Mouse (Mus musculus) thymus, postnatal 36 days (tissue): ENCODE data around the gene Tmeff1.
"Not testable (repeated sequence)": the region's sequence is repeated elsewhere in the genome, so short reads cannot be mapped to it uniquely, and the experiment has no call there.

Experiments used
- DNase-seq, 2 experiments: peaks; one replicate each; pipeline ENCODE4 v3.0.0; 2022; ENCODE audit warnings: mixed read lengths in 2 of 2

Tmeff1 gene

DNA sequence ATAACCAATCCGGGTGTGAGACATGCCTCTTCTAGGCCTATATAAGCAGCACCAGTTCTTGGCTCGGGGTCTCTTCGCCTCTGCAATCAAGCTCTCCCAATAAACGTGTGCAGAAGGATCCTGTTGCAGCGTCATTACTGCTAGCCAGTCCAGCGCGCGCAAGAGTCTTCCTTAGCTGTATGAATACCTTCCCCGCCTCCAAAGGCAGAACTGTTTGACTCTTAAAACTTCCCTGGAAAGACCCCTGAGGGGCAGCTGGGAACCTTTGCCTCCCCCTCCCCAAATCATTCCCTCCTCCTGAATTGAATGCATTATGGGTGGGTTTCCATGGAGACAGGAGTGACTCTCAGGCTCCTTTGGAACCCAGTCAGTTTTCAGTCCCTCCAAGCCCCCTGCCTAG is 93.8 kb downstream of the Tmeff1 start:
- no peak for DNase-seq

DNA sequence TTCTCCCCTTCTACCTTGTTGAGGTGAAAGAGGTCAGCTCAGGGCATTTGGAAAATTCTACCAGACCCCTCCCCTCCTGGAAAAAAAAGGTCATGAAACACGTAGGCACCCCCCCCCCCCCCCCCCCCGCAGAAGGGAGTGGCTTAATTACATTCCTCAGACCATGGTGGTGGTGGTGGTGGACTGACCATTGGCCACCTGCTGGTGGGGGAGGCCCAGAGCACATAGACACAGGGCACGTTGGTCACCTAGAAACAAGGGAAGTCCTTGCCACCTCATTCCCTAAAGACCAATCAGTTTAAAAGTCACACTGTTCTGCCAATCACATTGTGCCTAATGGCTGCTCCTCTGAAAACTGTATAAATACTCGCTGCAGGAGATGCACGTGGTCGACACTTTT is 94.8 kb downstream of the Tmeff1 start:
- DNase-seq, result not testable (repeated sequence)

DNA sequence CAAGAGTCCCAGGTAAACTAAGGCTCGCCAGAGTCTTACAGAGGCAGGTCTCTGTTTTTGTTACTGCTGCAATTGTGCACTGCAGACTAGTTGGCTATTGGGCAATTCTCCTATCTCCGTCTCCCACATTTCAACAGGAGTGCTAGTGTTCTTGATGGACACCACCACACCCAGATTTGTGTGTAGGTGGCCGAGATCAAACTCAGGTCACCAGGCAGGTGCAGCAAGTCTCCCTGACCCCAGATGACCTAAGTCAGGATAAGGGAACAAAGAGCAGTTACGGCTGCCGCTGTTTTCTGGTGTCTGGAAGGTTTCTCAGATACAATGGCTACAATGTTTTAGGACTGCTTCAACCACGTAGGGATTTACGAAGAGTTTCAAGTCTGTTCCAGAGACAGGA is 95.2 kb downstream of the Tmeff1 start:
- DNase-seq, result no peak

DNA sequence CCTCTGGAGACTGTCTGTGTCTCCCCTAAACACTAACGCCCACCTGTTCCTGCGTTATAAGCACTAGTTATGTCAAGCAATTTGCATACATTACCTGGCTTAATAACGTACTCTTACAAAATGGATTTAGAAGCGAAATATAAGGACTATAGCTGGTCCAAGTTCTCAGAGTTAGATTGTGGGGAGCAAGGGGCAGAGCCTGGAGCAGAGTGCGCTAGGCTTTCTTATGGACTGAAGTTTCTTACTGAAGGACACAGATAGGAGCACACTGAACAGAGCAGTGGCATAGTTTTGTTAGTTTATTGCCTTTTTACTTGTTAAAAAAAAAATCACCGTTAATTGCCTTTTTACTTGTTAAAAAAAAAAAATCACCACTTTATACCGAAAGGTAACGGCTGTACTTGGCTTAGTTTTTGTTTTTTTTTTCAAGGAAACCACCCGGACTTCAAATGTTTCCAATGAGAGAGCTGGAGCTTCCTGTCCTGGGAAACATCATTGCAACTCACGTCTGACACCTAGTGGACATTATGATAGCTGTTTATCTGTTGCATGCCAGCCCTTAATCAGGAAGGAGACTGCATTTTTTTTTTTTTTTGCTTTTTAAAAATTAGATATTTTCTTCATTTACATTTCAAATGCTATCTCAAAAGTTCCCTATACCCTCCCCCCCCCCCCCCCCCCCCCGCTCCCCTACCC is 95.8 kb downstream of the Tmeff1 start:
- no peak for DNase-seq

DNA sequence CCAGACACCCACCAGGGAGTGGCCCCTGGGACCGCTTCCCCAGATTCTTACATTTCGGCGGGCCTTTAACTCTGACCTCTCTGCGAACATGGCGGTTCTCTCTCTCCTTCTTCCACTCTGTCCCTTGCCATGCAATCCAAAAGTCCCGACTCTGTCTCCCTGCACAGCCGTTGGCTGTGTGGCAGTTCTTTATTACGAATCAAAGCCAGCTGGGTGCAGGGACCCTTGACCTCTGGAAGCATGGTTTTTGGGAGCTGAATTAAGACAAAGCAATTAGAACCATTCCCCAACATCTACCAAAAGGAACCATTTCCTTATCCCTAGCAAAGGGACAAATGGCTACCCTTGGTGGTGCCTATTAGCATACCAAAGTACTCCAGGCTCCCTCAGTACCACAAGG is 98.2 kb downstream of the Tmeff1 start:
- no peak for DNase-seq

DNA sequence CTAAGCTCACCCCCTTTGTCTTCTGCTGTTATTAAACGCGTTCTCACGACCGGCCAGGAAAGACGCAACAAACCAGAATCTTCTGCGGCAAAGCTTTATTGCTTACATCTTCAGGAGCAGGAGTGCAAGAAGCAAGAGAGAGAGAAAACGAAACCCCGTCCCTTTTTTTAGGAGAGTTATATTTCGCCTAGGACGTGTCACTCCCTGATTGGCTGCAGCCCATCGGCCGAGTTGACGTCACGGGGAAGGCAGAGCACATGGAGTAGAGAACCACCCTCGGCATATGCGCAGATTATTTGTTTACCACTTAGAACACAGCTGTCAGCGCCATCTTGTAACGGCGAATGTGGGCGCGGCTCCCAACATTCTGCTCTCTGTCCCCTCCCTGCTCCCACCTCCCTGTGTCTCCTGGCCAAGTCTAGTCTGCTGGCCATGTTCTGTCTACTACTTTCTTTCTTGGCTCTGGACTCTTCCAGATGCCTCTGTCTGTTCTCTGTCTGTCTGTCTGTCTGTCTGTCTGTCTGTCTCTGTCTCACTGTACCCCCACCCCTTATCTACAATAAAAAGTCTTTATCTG is 98.7 kb downstream of the Tmeff1 start:
- DNase-seq, result not testable (repeated sequence)

DNA sequence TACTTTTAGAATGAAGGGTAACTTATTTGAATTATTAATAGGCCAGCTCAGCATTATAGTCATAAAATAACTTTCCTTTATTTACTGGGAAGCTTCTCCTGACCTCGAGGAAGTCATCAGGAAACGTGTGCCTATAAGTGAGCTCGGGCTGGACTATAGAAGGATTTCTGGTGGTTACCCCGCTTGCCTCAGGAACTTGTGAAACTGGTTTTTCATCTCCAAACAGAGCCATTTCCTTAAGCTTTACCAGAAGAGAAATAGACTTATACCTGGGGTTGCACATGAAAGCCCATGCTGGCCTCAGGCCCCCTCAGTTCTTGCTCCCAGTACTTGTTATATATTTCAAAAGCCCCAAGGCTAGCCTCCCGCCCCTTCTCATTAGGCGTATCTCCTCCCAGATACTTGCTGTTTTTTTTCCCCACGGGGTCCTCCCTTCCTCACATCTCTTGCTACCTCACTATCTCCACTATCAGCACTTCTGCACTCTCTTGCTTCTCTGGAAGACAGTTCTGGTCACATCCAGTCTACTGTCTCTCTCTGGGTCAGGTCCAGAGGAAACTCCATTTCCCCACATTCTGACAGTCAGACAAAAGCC is 99.7 kb downstream of the Tmeff1 start:
- no peak for DNase-seq

DNA sequence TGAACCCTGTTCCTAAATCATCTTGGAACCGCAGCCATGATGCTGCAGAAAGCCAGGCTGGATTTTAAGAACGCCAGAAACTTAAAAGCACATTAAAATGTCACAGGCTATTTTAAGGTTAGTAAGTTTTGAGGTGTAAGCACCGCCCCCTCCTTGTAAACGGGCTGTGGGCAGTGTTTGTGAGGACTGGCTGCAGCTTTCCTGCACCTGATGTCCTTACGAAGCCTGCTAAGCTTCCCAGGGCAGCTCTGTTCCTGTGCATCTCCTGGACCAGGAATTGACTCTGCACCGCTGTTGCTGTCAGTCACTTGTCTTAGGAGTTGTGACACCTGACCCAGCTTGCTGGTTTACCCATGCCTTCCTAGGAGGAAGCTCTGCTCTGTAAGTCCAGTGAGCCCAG is 103.2 kb downstream of the Tmeff1 start:
- no peak for DNase-seq

GRCm38 (mm10) chr4:48690640-48691039 is 105.7 kb downstream of the Tmeff1 start:
- DNase-seq, result peak in 1 of 2 experiments; percentile 3

DNA sequence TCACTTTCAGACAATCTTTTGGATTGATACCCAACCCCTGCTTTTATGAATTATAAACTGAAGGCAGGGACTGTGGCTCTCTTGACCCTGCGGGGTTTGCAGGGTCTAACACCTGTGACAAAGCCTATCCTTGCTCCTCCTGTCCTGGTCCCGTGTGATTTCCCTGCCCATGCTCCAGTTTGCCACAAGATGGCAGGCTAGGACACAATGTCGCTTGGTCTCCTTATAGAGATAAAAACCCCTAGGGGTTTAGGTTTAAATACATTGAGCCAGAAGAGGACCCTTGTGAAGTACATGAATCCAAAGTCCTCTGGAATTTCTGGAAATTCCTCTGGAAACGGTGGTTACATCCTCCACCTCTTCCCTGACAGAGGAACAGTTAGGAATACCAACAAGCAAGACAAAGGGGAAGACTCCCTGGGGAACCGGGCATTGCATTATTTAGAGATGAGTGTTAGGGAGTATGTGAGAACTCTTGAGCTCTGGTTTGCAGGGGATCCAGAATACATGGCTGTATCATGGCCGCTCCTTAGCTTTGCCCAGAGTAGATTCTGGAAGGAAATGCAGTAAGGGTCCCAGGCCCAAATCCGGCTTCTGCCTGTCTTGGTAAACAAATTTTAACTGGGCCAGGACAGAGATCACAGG is 106.9 kb downstream of the Tmeff1 start:
- peak; percentile 3 to 5 for DNase-seq

- no peak for DNase-seq
Observed at GRCm38 (mm10) chr4:48692736-48693292, 107.8 kb downstream of the Tmeff1 start.

DNA sequence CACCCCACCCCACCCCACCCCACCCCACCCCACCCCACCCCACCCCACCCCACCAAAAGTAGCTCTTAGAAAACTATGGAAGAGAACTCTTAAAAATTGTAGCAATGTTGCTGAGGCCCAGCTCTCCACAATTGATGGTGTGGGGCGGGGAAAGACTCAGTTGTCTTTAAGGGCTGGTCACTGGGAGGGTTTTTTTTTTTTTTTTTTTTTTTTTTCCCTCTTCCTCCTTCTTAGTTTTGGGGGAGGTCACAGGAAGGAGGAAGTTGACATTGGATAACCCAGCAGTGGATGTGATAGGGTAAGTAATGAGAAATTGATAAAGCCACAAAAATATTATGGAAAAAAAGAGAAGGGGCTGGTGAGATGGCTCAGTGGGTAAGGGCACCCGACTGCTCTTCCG is 111.7 kb downstream of the Tmeff1 start:
- DNase-seq, result no peak

GRCm38 (mm10) chr4:48697302-48697701 is 112.3 kb downstream of the Tmeff1 start:
- DNase-seq, result no peak
